Mouse (Mus musculus) forebrain, embryonic 14.5 days (tissue): ENCODE data around the gene Nosip. TPM values are rescaled to one million over a fixed set of nuclear protein-coding genes. Genes with fewer than 3 reads are reported as not detected.

Experiments
- ATAC-seq: fragments of 200-750 bp; cut with Nextera tagmentation; 2 replicates; pipeline ENCODE4 v1.8.0; 2017; ENCODE audit warnings: mild to moderate bottlenecking, moderate library complexity
- DNase-seq: peaks from one replicate; pipeline ENCODE4 v3.0.0-alpha.2; 2015; ENCODE audit warnings: low spot score
- H3K27ac ChIP-seq: fragments of 300-500 bp; sonication (generic); 2 replicates; pipeline ENCODE4 v1.5.1; 2014; ENCODE audit warnings: low read depth, mild to moderate bottlenecking, control low read depth, low read length, moderate library complexity
- H3K27me3 ChIP-seq: fragments of 300-500 bp; sonication (generic); replicated peaks from 2 replicates; pipeline ENCODE4 v1.6.1; 2014; ENCODE audit warnings: low read length, control low read depth, mixed read lengths; ENCODE audit not compliant: control insufficient read depth, insufficient read depth
- H3K36me3 ChIP-seq: fragments of 300-500 bp; sonication (generic); 2 replicates; pipeline ENCODE4 v1.6.1; 2014; ENCODE audit warnings: low read length, control low read depth; ENCODE audit not compliant: control insufficient read depth, insufficient read depth
- H3K4me1 ChIP-seq: fragments of 300-500 bp; sonication (generic); 2 replicates; pipeline ENCODE4 v1.6.1; 2014; ENCODE audit warnings: antibody characterized with exemption, low read length, control low read depth; ENCODE audit not compliant: control insufficient read depth, insufficient read depth
- H3K4me2 ChIP-seq: fragments of 300-500 bp; sonication (generic); 2 replicates; pipeline ENCODE4 v1.6.1; 2014; ENCODE audit warnings: mild to moderate bottlenecking, control low read depth, low read length
- H3K4me3 ChIP-seq: fragments of 300-500 bp; sonication (generic); 2 replicates; pipeline ENCODE4 v1.5.1; 2014; ENCODE audit warnings: low read depth, low read length, control low read depth
- H3K9ac ChIP-seq: fragments of 300-500 bp; sonication (generic); 2 replicates; pipeline ENCODE4 v1.6.1; 2014; ENCODE audit warnings: mild to moderate bottlenecking, low read length, control low read depth, moderate library complexity
- H3K9me3 ChIP-seq: fragments of 300-500 bp; sonication (generic); replicated peaks from 2 replicates; pipeline ENCODE4 v1.6.1; 2016; ENCODE audit warnings: low read length, control low read depth, mixed read lengths; ENCODE audit not compliant: control insufficient read depth
- WGBS: fragments of 180-500 bp; shearing (Covaris S2); extraction: QIAGEN DNeasy Blood & Tissue Kit; methylation state at CpG from one replicate; pipeline ENCODE4 v1.1.7; 2014; 5-methylcytosine and 5-hydroxymethylcytosine counted together
- polyA plus RNA-seq: library from polyadenylated mRNA; unstranded; fragments of >200 nt; fragmentation: Nextera tagmentation; extraction: Ambion mirVana; gene quantifications from 2 replicates; pipeline ENCODE4 v1.2.1, GENCODE M21; 2014

Gene Nosip
- polyA plus RNA-seq, 1 experiment from 2014 or later = 71.8 TPM

GRCm38 (mm10) chr7:45029995-45030394 lies 32.2 kb upstream of the Nosip start:
- ATAC-seq (no peak), DNase-seq (no peak)
- Histone ChIP-seq H3K27me3 (no peaks in the 10 kb centered on the region), H3K4me2 (no peak overlapping the region), H3K27ac (no peak overlapping the region), H3K4me3 (no peak overlapping the region), H3K36me3 (peaks cover 87% of the 10 kb centered on the region), H3K9ac (no peak overlapping the region), H3K9me3 (no peaks in the 10 kb centered on the region), H3K4me1 (no peaks in the 10 kb centered on the region)
- 93% methylated on average over 6 of the region's 6 CpGs for WGBS

- ATAC-seq = no peak
- Histone ChIP-seq H3K36me3 (peaks cover 95% of the 10 kb centered on the region), H3K27ac (no peak overlapping the region), H3K4me1 (no peaks in the 10 kb centered on the region), H3K4me2 (no peak overlapping the region), H3K9ac (no peak overlapping the region), H3K27me3 (no peaks in the 10 kb centered on the region), H3K4me3 (no peak overlapping the region), H3K9me3 (no peaks in the 10 kb centered on the region)
- no peak for DNase-seq
- 95% methylated on average over 8 of the region's 8 CpGs for WGBS
These were observed 31.4 kb upstream of the Nosip start for GRCm38 (mm10) chr7:45030857-45031256.

GRCm38 (mm10) chr7:45033722-45034359 lies 28.4 kb upstream of the Nosip start:
- no peak overlapping the region for H3K4me3 ChIP-seq
- DNase-seq = no peak
- H3K9me3 ChIP-seq = no peaks in the 10 kb centered on the region
- no peaks in the 10 kb centered on the region for H3K27me3 ChIP-seq
- 94% methylated on average over 19 of the region's 19 CpGs for WGBS
- peaks cover 99% of the 10 kb centered on the region for H3K36me3 ChIP-seq
- H3K4me2 ChIP-seq = no peak overlapping the region
- H3K27ac ChIP-seq = no peak overlapping the region
- H3K9ac ChIP-seq = no peak overlapping the region
- no peaks in the 10 kb centered on the region for H3K4me1 ChIP-seq
- ATAC-seq = no peak

GRCm38 (mm10) chr7:45035631-45036030 lies 26.6 kb upstream of the Nosip start:
- Histone ChIP-seq H3K27ac (no peak overlapping the region), H3K9ac (no peak overlapping the region), H3K4me2 (no peak overlapping the region), H3K36me3 (peaks cover 99% of the 10 kb centered on the region), H3K27me3 (no peaks in the 10 kb centered on the region), H3K4me1 (no peaks in the 10 kb centered on the region), H3K9me3 (no peaks in the 10 kb centered on the region), H3K4me3 (no peak overlapping the region)
- 94% methylated on average over 3 of the region's 3 CpGs for WGBS
- no peak for DNase-seq
- ATAC-seq = no peak

GRCm38 (mm10) chr7:45036702-45037101 lies 25.5 kb upstream of the Nosip start:
- Histone ChIP-seq H3K4me2 (no peak overlapping the region), H3K9ac (no peak overlapping the region), H3K36me3 (peaks cover 99% of the 10 kb centered on the region), H3K4me3 (no peak overlapping the region), H3K4me1 (no peaks in the 10 kb centered on the region), H3K27me3 (no peaks in the 10 kb centered on the region), H3K9me3 (no peaks in the 10 kb centered on the region), H3K27ac (no peak overlapping the region)
- ATAC-seq (no peak), DNase-seq (no peak)
- 93% methylated on average over 11 of the region's 11 CpGs for WGBS

GRCm38 (mm10) chr7:45037720-45038361 lies 24.4 kb upstream of the Nosip start:
- H3K4me1 ChIP-seq = no peaks in the 10 kb centered on the region
- ATAC-seq (no peak), DNase-seq (no peak)
- H3K36me3 ChIP-seq = peaks cover 99% of the 10 kb centered on the region
- no peak overlapping the region for H3K27ac ChIP-seq
- WGBS = 76% methylated on average over 7 of the region's 7 CpGs
- no peaks in the 10 kb centered on the region for H3K27me3 ChIP-seq
- H3K4me2 ChIP-seq = no peak overlapping the region
- H3K9me3 ChIP-seq = no peaks in the 10 kb centered on the region
- no peak overlapping the region for H3K4me3 ChIP-seq
- H3K9ac ChIP-seq = no peak overlapping the region

- H3K4me1 ChIP-seq = no peaks in the 10 kb centered on the region
- 97% methylated on average over 9 of the region's 9 CpGs for WGBS
- H3K9me3 ChIP-seq = no peaks in the 10 kb centered on the region
- peaks cover 99% of the 10 kb centered on the region for H3K36me3 ChIP-seq
- no peak overlapping the region for H3K9ac ChIP-seq
- H3K27me3 ChIP-seq = no peaks in the 10 kb centered on the region
- H3K4me3 ChIP-seq = no peak overlapping the region
- no peak overlapping the region for H3K27ac ChIP-seq
- H3K4me2 ChIP-seq = no peak overlapping the region
- ATAC-seq = no peak
- no peak for DNase-seq
These were observed 23.8 kb upstream of the Nosip start for GRCm38 (mm10) chr7:45038411-45038810.

GRCm38 (mm10) chr7:45040851-45041250 lies 21.4 kb upstream of the Nosip start:
- no peak for ATAC-seq
- Histone ChIP-seq H3K27me3 (no peaks in the 10 kb centered on the region), H3K27ac (no peak overlapping the region), H3K36me3 (peaks cover 99% of the 10 kb centered on the region), H3K4me2 (no peak overlapping the region), H3K9me3 (no peaks in the 10 kb centered on the region), H3K9ac (no peak overlapping the region), H3K4me3 (no peak overlapping the region), H3K4me1 (no peaks in the 10 kb centered on the region)
- DNase-seq = no peak
- 92% methylated on average over 9 of the region's 9 CpGs for WGBS

GRCm38 (mm10) chr7:45043307-45043706 lies 18.9 kb upstream of the Nosip start:
- Histone ChIP-seq H3K4me3 (no peak overlapping the region), H3K4me2 (no peak overlapping the region), H3K27ac (no peak overlapping the region), H3K36me3 (peaks cover 99% of the 10 kb centered on the region), H3K9ac (no peak overlapping the region), H3K9me3 (no peaks in the 10 kb centered on the region), H3K27me3 (no peaks in the 10 kb centered on the region), H3K4me1 (no peaks in the 10 kb centered on the region)
- no peak for DNase-seq
- no peak for ATAC-seq
- WGBS = 92% methylated on average over 14 of the region's 14 CpGs
